Mouse (Mus musculus) Patski (cell line): ENCODE results near the gene Snrpb. TPM values are rescaled to one million over a fixed set of nuclear protein-coding genes. Genes with fewer than 3 reads are reported as not detected.

ENCODE experiments used
- ATAC-seq: fragments of 100-300 bp; one replicate; pipeline ENCODE4 v1.8.0; 2021
- CTCF ChIA-PET: fragments of 350-600 bp; sonication (Branson Sonifier 250); formaldehyde crosslinking; loops from one replicate; lab custom pipeline; 2022; ENCODE audit warnings: inconsistent platforms; lab: Charles Lee
- POLR2A ChIA-PET: fragments of 350-600 bp; sonication (Branson Sonifier 250); formaldehyde crosslinking; loops from one replicate; lab custom pipeline; 2022; ENCODE audit warnings: antibody characterized with exemption, inconsistent platforms; lab: Charles Lee
- DNase-seq: peaks from one replicate; pipeline ENCODE4 v3.0.0-alpha.2; 2011; ENCODE audit warnings: low read depth, low spot score
- H3K27me3 ChIP-seq: fragments of 371-371 bp; one replicate; pipeline ENCODE4 v1.5.1; 2021
- CTCF ChIP-seq: fragments of 100-300 bp; IDR thresholded peaks from one replicate; pipeline ENCODE4 v1.5.1; 2021
- in situ Hi-C: fragments of 300-500 bp; cut with MboI; formaldehyde crosslinking; loops from 3 replicates; pipeline ENCODE4 v1.11.1; 2018; ENCODE audit warnings: low pct_unique_long_range_greater_than_20kb, mixed read lengths
- polyA plus RNA-seq: library from polyadenylated mRNA; unstranded; gene quantifications from one replicate; pipeline ENCODE4 v1.2.3, GENCODE M21; 2021

Snrpb gene
- 283 TPM for polyA plus RNA-seq

DNA sequence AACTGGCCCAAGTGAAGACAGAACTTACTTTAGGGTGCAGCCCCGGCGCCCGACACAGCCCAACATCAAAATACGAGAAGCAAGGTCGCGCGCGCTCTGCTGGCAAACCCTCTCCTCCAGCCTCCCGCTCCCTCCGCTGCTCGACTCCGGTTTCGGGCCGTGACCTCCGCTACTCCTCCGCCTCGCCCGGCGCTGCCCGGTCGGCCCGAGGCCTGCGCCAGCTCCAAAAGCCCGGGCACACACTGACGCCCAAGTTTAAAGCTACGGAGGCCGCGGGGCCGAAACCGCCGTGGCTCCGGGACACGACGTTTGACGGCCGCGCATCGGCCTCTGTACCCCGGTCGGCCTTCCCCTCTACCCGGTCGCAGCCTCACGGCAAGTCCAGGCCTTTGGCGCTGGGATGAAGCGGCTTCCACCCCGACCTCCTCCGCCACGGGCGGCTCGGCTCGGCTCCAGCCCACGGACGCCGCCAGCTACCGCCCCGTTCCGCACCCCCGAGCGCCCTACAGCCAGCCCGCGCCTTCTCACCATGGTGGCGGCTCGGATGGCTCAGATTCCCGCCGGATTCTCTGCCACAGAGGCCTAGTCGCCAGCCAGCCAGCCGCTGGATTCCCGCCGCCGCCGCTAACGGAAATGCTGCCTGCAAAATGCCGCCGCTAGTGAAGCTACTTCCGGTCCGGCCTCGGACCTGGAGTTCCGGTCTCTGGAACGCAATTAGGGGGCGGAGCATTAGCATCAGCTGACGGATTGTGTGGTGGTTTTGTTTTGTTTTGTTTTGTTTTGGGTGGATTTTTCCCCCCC, at the start of gene Snrpb:
Gene Snrpb, minus strand, starts transcription at position 698 of the 801 bp plus-strand sequence.
- ATAC-seq (peak; percentile 78), DNase-seq (peak; percentile 58)
- POLR2A ChIA-PET = interaction anchor here (1.6 kb wide), 1 partner anchor 110 kb away, joined by 3 read pairs; no protein-coding TSS in a partner anchor
- CTCF ChIA-PET = interaction anchor here (1.3 kb wide), 1 partner anchor 12 kb away, joined by 3 read pairs; no protein-coding TSS in a partner anchor
- in situ Hi-C loops = no loop called here
- TF ChIP-seq CTCF = no peak
- peaks cover 5% of the 10 kb centered on the region for H3K27me3 ChIP-seq

- POLR2A ChIA-PET = no interaction called here
- H3K27me3 ChIP-seq = peaks cover 15% of the 10 kb centered on the region
- no peak for TF ChIP-seq CTCF
- CTCF ChIA-PET = no interaction called here
- in situ Hi-C loops = no loop called here
- DNase-seq (no peak), ATAC-seq (no peak)
Observed at GRCm38 (mm10) chr2:130211581-130211980, 32.4 kb upstream of the Snrpb start.

GRCm38 (mm10) chr2:130209636-130210035, 30.4 kb upstream of the Snrpb start:
- in situ Hi-C loops = no loop called here
- CTCF ChIA-PET = no interaction called here
- H3K27me3 ChIP-seq = peaks cover 16% of the 10 kb centered on the region
- ATAC-seq (no peak), DNase-seq (no peak)
- POLR2A ChIA-PET = no interaction called here
- TF ChIP-seq CTCF = no peak

GRCm38 (mm10) chr2:130207996-130208395, 28.8 kb upstream of the Snrpb start:
- in situ Hi-C loops = no loop called here
- TF ChIP-seq CTCF = no peak
- ATAC-seq (no peak), DNase-seq (no peak)
- H3K27me3 ChIP-seq = peaks cover 29% of the 10 kb centered on the region
- ChIA-PET CTCF (no interaction called here), POLR2A (no interaction called here)

DNA sequence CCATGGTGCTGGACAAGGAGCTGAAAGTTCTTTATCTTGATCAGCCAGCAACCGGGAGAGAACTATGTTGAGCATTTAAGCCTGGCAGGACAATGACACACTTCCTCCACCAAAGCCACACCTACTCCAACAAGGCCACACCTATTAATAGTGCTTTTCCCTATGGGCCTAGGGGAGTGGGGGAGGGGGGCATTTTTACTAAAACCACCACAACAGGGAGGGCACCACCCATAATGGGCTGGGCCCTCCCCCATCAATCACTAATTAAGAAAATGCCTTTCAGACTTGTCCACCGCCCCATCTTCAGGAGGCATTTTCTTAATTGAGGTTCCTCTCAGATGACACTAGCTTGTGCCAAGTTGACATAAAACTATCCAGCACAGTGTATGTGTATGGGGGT, 28.2 kb upstream of the Snrpb start:
- POLR2A ChIA-PET = no interaction called here
- CTCF ChIA-PET = no interaction called here
- in situ Hi-C loops = no loop called here
- ATAC-seq (no peak), DNase-seq (no peak)
- peaks cover 30% of the 10 kb centered on the region for H3K27me3 ChIP-seq
- TF ChIP-seq CTCF = no peak

DNA sequence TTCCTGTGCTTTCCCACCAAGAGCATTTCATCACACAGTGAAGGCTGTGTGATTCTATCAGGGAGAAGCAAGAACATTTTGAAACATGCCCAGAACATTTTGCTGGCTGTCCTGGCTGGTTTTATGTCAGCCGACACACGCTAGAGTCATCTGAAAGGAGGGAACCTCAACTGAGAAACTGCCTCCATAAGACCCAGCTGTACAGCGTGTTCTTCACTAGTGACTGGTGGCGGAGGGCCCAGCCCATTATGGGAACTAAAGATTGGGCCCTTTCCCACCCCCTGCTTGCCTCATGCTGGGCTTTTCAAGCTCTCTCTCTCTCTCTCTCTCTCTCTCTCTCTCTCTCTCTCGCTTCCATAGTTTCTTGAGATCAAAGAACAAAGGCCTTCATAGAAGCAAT, 21.8 kb upstream of the Snrpb start:
- POLR2A ChIA-PET = no interaction called here
- CTCF ChIA-PET = no interaction called here
- peaks cover 52% of the 10 kb centered on the region for H3K27me3 ChIP-seq
- no peak for TF ChIP-seq CTCF
- in situ Hi-C loops = loop anchor here (5.0 kb wide), 1 partner anchor 51 kb away; no protein-coding TSS in a partner anchor
- DNase-seq = no peak
- ATAC-seq = no peak

- in situ Hi-C loops = no loop called here
- ChIA-PET CTCF (no interaction called here), POLR2A (no interaction called here)
- H3K27me3 ChIP-seq = peaks cover 29% of the 10 kb centered on the region
- DNase-seq = no peak
- ATAC-seq = no peak
- no peak for TF ChIP-seq CTCF
Observed at GRCm38 (mm10) chr2:130194894-130195293, 15.7 kb upstream of the Snrpb start, which contains the start of gene Tmc2. Tmc2 (plus strand) TSS chr2:130195194.

- DNase-seq = no peak
- ChIA-PET POLR2A (no interaction called here), CTCF (interaction anchor here (1.4 kb wide), 1 partner anchor 13 kb away, joined by 3 read pairs; no protein-coding TSS in a partner anchor)
- ATAC-seq = no peak
- TF ChIP-seq CTCF = no peak
- in situ Hi-C loops = no loop called here
- peaks cover 51% of the 10 kb centered on the region for H3K27me3 ChIP-seq
Observed at GRCm38 (mm10) chr2:130188391-130188790, 9.2 kb upstream of the Snrpb start.

- CTCF ChIA-PET = no interaction called here
Observed at GRCm38 (mm10) chr2:130179507-130180019, 360 bp upstream of the Snrpb start.

DNA sequence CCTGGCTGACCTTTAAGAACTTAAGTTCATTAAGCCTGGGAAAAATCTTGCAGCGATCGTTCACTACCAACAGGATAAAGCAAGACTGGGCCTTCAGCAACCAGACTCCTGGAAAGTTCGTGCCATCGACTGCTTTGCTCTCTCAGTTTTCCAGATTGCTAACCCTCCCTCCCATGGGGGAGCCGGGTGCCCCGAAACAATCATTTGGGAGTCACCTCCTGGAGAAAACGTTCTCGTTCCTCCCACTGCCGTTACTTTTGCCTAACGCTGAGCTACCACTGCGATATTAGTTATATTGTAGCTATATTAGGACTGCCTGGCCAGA, 860 bp downstream of the Snrpb start:
- TF ChIP-seq CTCF = no peak
- DNase-seq (no peak), ATAC-seq (no peak)
- in situ Hi-C loops = no loop called here
- ChIA-PET POLR2A (interaction anchor here (1.6 kb wide), 1 partner anchor 110 kb away, joined by 3 read pairs; no protein-coding TSS in a partner anchor), CTCF (interaction anchor here (1.3 kb wide), 1 partner anchor 12 kb away, joined by 3 read pairs; no protein-coding TSS in a partner anchor)
- H3K27me3 ChIP-seq = peaks cover 5% of the 10 kb centered on the region

More at GRCm38 (mm10) chr2:130179507-130180019, 360 bp upstream of the Snrpb start:
- TF ChIP-seq CTCF = no peak
- ATAC-seq (peak; percentile 28), DNase-seq (no peak)
- peaks cover 5% of the 10 kb centered on the region for H3K27me3 ChIP-seq
- POLR2A ChIA-PET = interaction anchor here (0.5 to 1.6 kb wide), 2 partner anchors 109 to 230 kb away, joined by 3 to 4 read pairs; no protein-coding TSS in a partner anchor
- in situ Hi-C loops = no loop called here

- no peaks in the 10 kb centered on the region for H3K27me3 ChIP-seq
- no peak for TF ChIP-seq CTCF
- ChIA-PET POLR2A (no interaction called here), CTCF (no interaction called here)
- ATAC-seq (no peak), DNase-seq (no peak)
- in situ Hi-C loops = no loop called here
Observed at GRCm38 (mm10) chr2:130176820-130177219, 2.4 kb downstream of the Snrpb start.
